Mouse (Mus musculus) CH12.LX (cell line): ENCODE data around the gene Oog1.
"Not testable (repeated sequence)": the region's sequence is repeated elsewhere in the genome, so short reads cannot be mapped to it uniquely, and the experiment has no call there.

Experiments used
- CTCF ChIP-seq, 2 experiments: IDR thresholded peaks in 1 of 2; conservative IDR thresholded peaks in 1 of 2; 2 replicates each; pipeline ENCODE4 v1.5.1; 2011 to 2012; ENCODE audit warnings: low read depth in 2 of 2, low read length in 2 of 2, improper control_type of control experiment in 1 of 2, inconsistent platforms in 1 of 2, mild to moderate bottlenecking in 1 of 2, moderate library complexity in 1 of 2
- EP300 ChIP-seq: IDR thresholded peaks from 2 replicates; pipeline ENCODE4 v1.6.1; 2011; ENCODE audit warnings: low read length, improper control_type of control experiment
- ETS1 ChIP-seq: conservative IDR thresholded peaks from 2 replicates; pipeline ENCODE4 v1.6.1; 2012; ENCODE audit warnings: low read depth, mild to moderate bottlenecking, inconsistent platforms, low read length, improper control_type of control experiment, moderate library complexity
- GABPA ChIP-seq: IDR thresholded peaks from 2 replicates; pipeline ENCODE4 v1.6.1; 2012; ENCODE audit warnings: low read depth, low read length, improper control_type of control experiment, inconsistent platforms; ENCODE audit not compliant: insufficient replicate concordance
- MAX ChIP-seq: IDR thresholded peaks from 2 replicates; pipeline ENCODE4 v1.6.1; 2011; ENCODE audit warnings: low read length, improper control_type of control experiment
- MXI1 ChIP-seq: IDR thresholded peaks from 2 replicates; pipeline ENCODE4 v1.6.1; 2011; ENCODE audit warnings: mild to moderate bottlenecking, low read depth, low read length, improper control_type of control experiment
- NRF1 ChIP-seq: IDR thresholded peaks from 2 replicates; pipeline ENCODE4 v1.6.1; 2014; ENCODE audit warnings: low read depth, mild to moderate bottlenecking, inconsistent platforms, low read length, improper control_type of control experiment, moderate library complexity
- POLR2A ChIP-seq: IDR thresholded peaks from 2 replicates; pipeline ENCODE4 v1.6.1; 2011; ENCODE audit warnings: low read depth, mild to moderate bottlenecking, improper control_type of control experiment, low read length
- SIN3A ChIP-seq: IDR thresholded peaks from 2 replicates; pipeline ENCODE4 v1.6.1; 2012; ENCODE audit warnings: low read length, improper control_type of control experiment, inconsistent platforms
- TBP ChIP-seq: conservative IDR thresholded peaks from 2 replicates; pipeline ENCODE4 v1.6.1; 2011; ENCODE audit warnings: low read depth, low read length, improper control_type of control experiment
- UBTF ChIP-seq: IDR thresholded peaks from 2 replicates; pipeline ENCODE4 v1.6.1; 2012; ENCODE audit warnings: low read depth, mild to moderate bottlenecking, inconsistent platforms, low read length, improper control_type of control experiment, moderate library complexity
- USF2 ChIP-seq: conservative IDR thresholded peaks from 2 replicates; pipeline ENCODE4 v1.6.1; 2011; ENCODE audit warnings: low read depth, low read length, improper control_type of control experiment
- ZC3H11A ChIP-seq: IDR thresholded peaks from 2 replicates; pipeline ENCODE4 v1.6.1; 2012; ENCODE audit warnings: low read depth, mild to moderate bottlenecking, inconsistent platforms, low read length, improper control_type of control experiment
- ZNF384 ChIP-seq: IDR thresholded peaks from 2 replicates; pipeline ENCODE4 v1.6.1; 2012; ENCODE audit warnings: low read depth, low read length, improper control_type of control experiment, inconsistent platforms

GRCm38 (mm10) chr12:87652916-87653703, 50.6 kb downstream of the Oog1 start:
- TF ChIP-seq POLR2A; CTCF (conservative IDR thresholded peaks at IDR 0.05 in 1 of 2, IDR thresholded peaks at IDR 0.05 in 1 of 2; ENCODE audit: low read depth in 2 of 2, low read length in 2 of 2); NRF1; ZNF384; SIN3A; EP300; MXI1; ETS1; GABPA; ZC3H11A; TBP; UBTF; MAX; USF2: not testable (repeated sequence)
